Mouse (Mus musculus): ENCODE data around the gene Selplg. TPM values are rescaled to one million over a fixed set of nuclear protein-coding genes. Genes with fewer than 3 reads are reported as not detected.

The Selplg gene
- polyA plus RNA-seq, 1 experiment = 96.6 TPM

- Histone ChIP-seq H3K4me3 (replicated peaks; ENCODE audit: extremely low read depth, low read depth, low read length) (no peak overlapping the region), H3K4me1 (ENCODE audit: control insufficient read depth, insufficient read depth, low read length) (peaks cover 11% of the 10 kb centered on the region)
- no peak for TF ChIP-seq CTCF (IDR thresholded peaks at IDR 0.05; ENCODE audit: insufficient read depth, low read length)
- TF ChIP-seq POLR2A (IDR thresholded peaks at IDR 0.05; ENCODE audit: borderline replicate concordance, extremely low read depth, low read depth, low read length) = no peak
- no peak for DNase-seq
- 77% methylated on average over 7 of the region's 7 CpGs for WGBS
Measured at GRCm38 (mm10) chr5:113856631-113857030, 24.2 kb upstream of the Selplg start.

DNA sequence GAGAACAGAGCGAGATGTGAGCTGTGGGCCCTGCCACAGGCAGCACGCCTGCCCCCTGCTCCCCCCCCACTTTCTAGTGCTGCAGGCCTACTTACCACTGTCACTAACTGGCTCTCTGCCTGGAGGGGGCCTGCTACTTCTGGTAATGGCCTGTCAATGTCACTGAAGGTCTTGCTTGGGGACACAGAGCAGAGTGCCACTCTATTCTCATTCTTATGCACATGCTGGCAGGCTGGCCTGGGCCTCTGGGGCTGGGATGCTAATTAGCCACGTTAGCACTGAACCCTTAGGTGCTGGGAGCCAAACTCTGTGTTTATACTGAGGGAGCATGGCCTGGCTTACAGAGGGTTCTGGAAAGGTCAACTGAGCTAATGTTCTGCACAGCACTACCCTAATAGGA, 23.3 kb upstream of the Selplg start:
- DNase-seq = no peak
- WGBS = 62% methylated on average over 3 of the region's 3 CpGs
- peaks cover 11% of the 10 kb centered on the region for H3K4me1 ChIP-seq (ENCODE audit: control insufficient read depth, insufficient read depth, low read length)
- no peak overlapping the region for H3K4me3 ChIP-seq (replicated peaks; ENCODE audit: extremely low read depth, low read depth, low read length)
- no peak for TF ChIP-seq CTCF (IDR thresholded peaks at IDR 0.05; ENCODE audit: insufficient read depth, low read length)
- no peak for TF ChIP-seq POLR2A (IDR thresholded peaks at IDR 0.05; ENCODE audit: borderline replicate concordance, extremely low read depth, low read depth, low read length)

DNA sequence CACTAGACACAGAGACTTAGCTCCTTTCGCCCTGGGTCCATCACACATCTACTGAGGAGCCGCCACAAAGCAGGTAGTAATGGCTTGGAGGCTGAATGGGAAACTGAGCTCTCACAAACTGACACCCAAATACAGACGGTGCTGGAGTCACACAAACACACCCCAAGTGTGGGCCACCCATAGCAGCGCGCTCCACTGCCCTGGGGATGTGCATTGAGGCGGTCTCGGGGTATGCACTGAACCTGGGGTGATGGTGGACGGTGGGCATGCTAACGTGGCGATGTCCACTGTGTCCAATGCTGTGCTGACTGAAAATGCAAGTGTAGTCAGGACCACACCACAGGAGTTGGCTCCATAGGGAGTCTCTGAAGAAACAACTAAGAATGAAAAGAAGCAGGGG, 22.7 kb upstream of the Selplg start:
- no peak overlapping the region for H3K4me3 ChIP-seq (replicated peaks; ENCODE audit: extremely low read depth, low read depth, low read length)
- peaks cover 11% of the 10 kb centered on the region for H3K4me1 ChIP-seq (ENCODE audit: control insufficient read depth, insufficient read depth, low read length)
- TF ChIP-seq CTCF (IDR thresholded peaks at IDR 0.05; ENCODE audit: insufficient read depth, low read length) = no peak
- no peak for TF ChIP-seq POLR2A (IDR thresholded peaks at IDR 0.05; ENCODE audit: borderline replicate concordance, extremely low read depth, low read depth, low read length)
- no peak for DNase-seq
- 92% methylated on average over 10 of the region's 10 CpGs for WGBS

- DNase-seq = peak; percentile 83
- H3K4me1 ChIP-seq (ENCODE audit: control insufficient read depth, insufficient read depth, low read length) = peaks cover 8% of the 10 kb centered on the region
- TF ChIP-seq CTCF (IDR thresholded peaks at IDR 0.05; ENCODE audit: insufficient read depth, low read length) (peak; percentile 98), POLR2A (IDR thresholded peaks at IDR 0.05; ENCODE audit: borderline replicate concordance, extremely low read depth, low read depth, low read length) (no peak)
- no peak overlapping the region for H3K4me3 ChIP-seq (replicated peaks; ENCODE audit: extremely low read depth, low read depth, low read length)
- WGBS = 25% methylated on average over 14 of the region's 14 CpGs
Measured at GRCm38 (mm10) chr5:113854494-113854893, 22.1 kb upstream of the Selplg start.

DNA sequence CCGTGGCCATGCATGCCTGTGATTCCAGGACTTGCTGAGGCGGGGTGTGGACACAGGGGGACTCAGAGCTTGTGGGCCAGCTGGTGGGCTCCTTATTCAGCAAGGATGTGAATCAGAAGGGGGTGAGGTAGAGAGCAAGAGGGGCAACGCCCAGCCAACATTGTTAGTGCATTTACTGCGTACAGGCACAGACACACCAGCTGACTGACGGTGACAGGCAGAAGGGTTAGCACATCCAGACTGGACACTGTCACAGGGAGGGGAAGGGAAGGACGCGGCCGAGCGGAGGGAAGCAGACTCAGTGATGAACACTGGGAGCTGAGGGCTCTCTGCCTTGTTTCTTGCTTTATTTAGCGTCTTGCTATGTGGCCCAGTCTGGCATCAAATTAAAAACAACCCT, 21.1 kb upstream of the Selplg start:
- Histone ChIP-seq H3K4me1 (ENCODE audit: control insufficient read depth, insufficient read depth, low read length) (peaks cover 1% of the 10 kb centered on the region), H3K4me3 (replicated peaks; ENCODE audit: extremely low read depth, low read depth, low read length) (no peak overlapping the region)
- TF ChIP-seq POLR2A (IDR thresholded peaks at IDR 0.05; ENCODE audit: borderline replicate concordance, extremely low read depth, low read depth, low read length) (no peak), CTCF (IDR thresholded peaks at IDR 0.05; ENCODE audit: insufficient read depth, low read length) (no peak)
- WGBS = 86% methylated on average over 10 of the region's 10 CpGs
- no peak for DNase-seq

- WGBS = 88% methylated on average over 7 of the region's 7 CpGs
- H3K4me1 ChIP-seq (ENCODE audit: control insufficient read depth, insufficient read depth, low read length) = no peaks in the 10 kb centered on the region
- DNase-seq = no peak
- TF ChIP-seq CTCF (IDR thresholded peaks at IDR 0.05; ENCODE audit: insufficient read depth, low read length) (no peak), POLR2A (IDR thresholded peaks at IDR 0.05; ENCODE audit: borderline replicate concordance, extremely low read depth, low read depth, low read length) (no peak)
- H3K4me3 ChIP-seq (replicated peaks; ENCODE audit: extremely low read depth, low read depth, low read length) = no peak overlapping the region
Measured at GRCm38 (mm10) chr5:113852463-113852862, 20.0 kb upstream of the Selplg start.

GRCm38 (mm10) chr5:113850680-113851230, 18.3 kb upstream of the Selplg start:
- 72% methylated on average over 8 of the region's 8 CpGs for WGBS

GRCm38 (mm10) chr5:113847636-113848035, 15.2 kb upstream of the Selplg start:
- DNase-seq = no peak
- 83% methylated on average over 9 of the region's 9 CpGs for WGBS
- Histone ChIP-seq H3K4me3 (replicated peaks; ENCODE audit: extremely low read depth, low read depth, low read length) (no peak overlapping the region), H3K4me1 (ENCODE audit: control insufficient read depth, insufficient read depth, low read length) (0 out of 2 replicates have a peak, but pooled peaks cover 2% of the 10 kb centered on the region)
- TF ChIP-seq POLR2A (IDR thresholded peaks at IDR 0.05; ENCODE audit: borderline replicate concordance, extremely low read depth, low read depth, low read length) (no peak), CTCF (IDR thresholded peaks at IDR 0.05; ENCODE audit: insufficient read depth, low read length) (no peak)

More at GRCm38 (mm10) chr5:113850680-113851230, 18.3 kb upstream of the Selplg start:
- Histone ChIP-seq H3K4me1 (ENCODE audit: control insufficient read depth, insufficient read depth, low read length) (no peaks in the 10 kb centered on the region), H3K4me3 (replicated peaks; ENCODE audit: extremely low read depth, low read depth, low read length) (no peak overlapping the region)
- TF ChIP-seq POLR2A (IDR thresholded peaks at IDR 0.05; ENCODE audit: borderline replicate concordance, extremely low read depth, low read depth, low read length) (no peak), CTCF (IDR thresholded peaks at IDR 0.05; ENCODE audit: insufficient read depth, low read length) (no peak)
- DNase-seq = no peak

GRCm38 (mm10) chr5:113846656-113847055, 14.2 kb upstream of the Selplg start:
- TF ChIP-seq POLR2A (IDR thresholded peaks at IDR 0.05; ENCODE audit: borderline replicate concordance, extremely low read depth, low read depth, low read length) (no peak), CTCF (IDR thresholded peaks at IDR 0.05; ENCODE audit: insufficient read depth, low read length) (no peak)
- Histone ChIP-seq H3K4me1 (ENCODE audit: control insufficient read depth, insufficient read depth, low read length) (peaks cover 2% of the 10 kb centered on the region; the same call in 1 of the 2 replicates), H3K4me3 (replicated peaks; ENCODE audit: extremely low read depth, low read depth, low read length) (no peak overlapping the region)
- no peak for DNase-seq
- WGBS = 88% methylated on average over 8 of the region's 8 CpGs

- no peak overlapping the region for H3K4me3 ChIP-seq (replicated peaks; ENCODE audit: extremely low read depth, low read depth, low read length)
- WGBS = 78% methylated on average over 8 of the region's 8 CpGs
- no peak for TF ChIP-seq POLR2A (IDR thresholded peaks at IDR 0.05; ENCODE audit: borderline replicate concordance, extremely low read depth, low read depth, low read length)
- no peak for TF ChIP-seq CTCF (IDR thresholded peaks at IDR 0.05; ENCODE audit: insufficient read depth, low read length)
- DNase-seq = no peak
- peaks cover 4% of the 10 kb centered on the region; the same call in 1 of the 2 replicates for H3K4me1 ChIP-seq (ENCODE audit: control insufficient read depth, insufficient read depth, low read length)
Measured at GRCm38 (mm10) chr5:113845627-113846026, 13.2 kb upstream of the Selplg start.

All from lung, adult 2 months (tissue).